Mouse (Mus musculus): ENCODE data around the gene Ramp1. TPM values are rescaled to one million over a fixed set of nuclear protein-coding genes. Genes with fewer than 3 reads are reported as not detected.
A peak's percentile ranks its signal among the peaks of the same experiment; 100 is the strongest.

The Ramp1 gene
- 261 and 288 TPM in 2 replicates for polyA plus RNA-seq (2012; rRNA removed)

DNA sequence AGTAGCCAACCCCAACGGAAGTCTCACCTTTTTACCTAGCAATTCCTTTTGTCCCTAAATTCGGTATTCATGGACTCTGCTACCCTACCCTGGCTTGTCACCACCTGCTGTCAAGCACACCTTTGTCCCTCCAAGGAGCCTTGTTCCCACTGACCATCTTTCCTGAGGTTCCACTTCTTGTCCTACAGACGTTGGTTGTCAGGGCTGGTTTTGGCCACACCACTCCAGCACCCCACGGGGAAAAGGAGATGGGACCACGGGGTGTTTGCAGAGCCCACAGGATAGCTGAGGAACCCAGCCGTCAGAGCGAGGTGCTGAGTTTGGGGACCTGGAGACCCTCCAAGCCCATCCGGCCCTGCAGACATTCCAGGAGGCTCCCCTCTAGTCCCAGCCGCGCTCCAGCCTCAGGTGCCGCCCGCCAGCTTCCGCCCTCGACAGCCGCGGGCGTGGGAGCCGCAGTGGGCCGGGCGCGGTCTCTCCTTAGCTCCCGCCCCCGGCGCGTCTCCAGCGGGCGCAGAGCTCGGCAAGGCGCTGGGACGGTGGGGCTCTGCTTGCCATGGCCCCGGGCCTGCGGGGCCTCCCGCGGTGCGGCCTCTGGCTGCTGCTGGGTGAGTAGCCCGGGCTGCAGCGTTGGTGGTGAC lies at the start of gene Ramp1:
Gene Ramp1, plus strand, starts transcription at position 290 of the 641 bp plus-strand sequence.
- H3K27me3 ChIP-seq (ENCODE audit: control insufficient read depth, insufficient read depth, low read length) = no peaks in the 10 kb centered on the region
- peak; percentile 90 for TF ChIP-seq POLR2A (IDR thresholded peaks at IDR 0.05; ENCODE audit: control insufficient read depth, extremely low read depth, insufficient read depth, low read length, poor library complexity)
- peak; percentile 68 for TF ChIP-seq CTCF (IDR thresholded peaks at IDR 0.05; ENCODE audit: borderline replicate concordance, control insufficient read depth, extremely low read depth, insufficient read depth, low read length, poor library complexity)
- H3K36me3 ChIP-seq (ENCODE audit: control insufficient read depth, insufficient read depth, low read length) = no peaks in the 10 kb centered on the region
- DNase-seq = peak; percentile 81
- H3K27ac ChIP-seq (ENCODE audit: control insufficient read depth, insufficient read depth, low read length) = peak within 1 kb of the TSS; percentile 100
- WGBS = under 1% methylated on average over 37 of the region's 37 CpGs
- H3K4me3 ChIP-seq (ENCODE audit: control insufficient read depth, insufficient read depth, low read length) = peak within 1 kb of the TSS; percentile 99
- H3K4me1 ChIP-seq (replicated peaks; ENCODE audit: control insufficient read depth, insufficient read depth, low read length) = peaks cover 23% of the 10 kb centered on the region

DNA sequence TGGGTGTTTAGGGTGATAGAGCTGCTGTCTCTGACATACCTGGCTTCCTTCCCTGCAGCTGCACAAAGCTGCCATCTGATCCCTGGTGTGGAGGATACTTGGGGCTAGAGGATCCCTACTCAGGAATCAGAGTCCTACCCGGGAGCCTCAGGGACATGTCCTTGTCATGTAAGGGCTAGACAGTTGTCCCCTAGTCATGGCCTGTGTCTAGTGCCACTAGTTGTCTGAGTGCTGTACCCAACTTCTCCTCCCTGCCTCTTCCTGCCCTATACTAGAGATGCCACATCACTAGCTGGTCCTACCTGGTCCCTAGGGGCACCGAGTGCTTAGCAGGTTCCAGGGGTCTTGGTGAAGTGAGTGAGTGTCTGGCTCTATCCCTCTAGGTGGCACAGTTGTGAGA lies 42.6 kb upstream of the Ramp1 start:
- H3K36me3 ChIP-seq (ENCODE audit: control insufficient read depth, insufficient read depth, low read length) = no peaks in the 10 kb centered on the region
- WGBS = 79% methylated on average over 2 of the region's 2 CpGs
- no peaks in the 10 kb centered on the region for H3K27me3 ChIP-seq (ENCODE audit: control insufficient read depth, insufficient read depth, low read length)
- no peaks in the 10 kb centered on the region for H3K4me1 ChIP-seq (replicated peaks; ENCODE audit: control insufficient read depth, insufficient read depth, low read length)
- no peak for DNase-seq
- no peak overlapping the region for H3K27ac ChIP-seq (ENCODE audit: control insufficient read depth, insufficient read depth, low read length)
- no peak overlapping the region for H3K4me3 ChIP-seq (ENCODE audit: control insufficient read depth, insufficient read depth, low read length)
- no peak for TF ChIP-seq POLR2A (IDR thresholded peaks at IDR 0.05; ENCODE audit: control insufficient read depth, extremely low read depth, insufficient read depth, low read length, poor library complexity)
- no peak for TF ChIP-seq CTCF (IDR thresholded peaks at IDR 0.05; ENCODE audit: borderline replicate concordance, control insufficient read depth, extremely low read depth, insufficient read depth, low read length, poor library complexity)

DNA sequence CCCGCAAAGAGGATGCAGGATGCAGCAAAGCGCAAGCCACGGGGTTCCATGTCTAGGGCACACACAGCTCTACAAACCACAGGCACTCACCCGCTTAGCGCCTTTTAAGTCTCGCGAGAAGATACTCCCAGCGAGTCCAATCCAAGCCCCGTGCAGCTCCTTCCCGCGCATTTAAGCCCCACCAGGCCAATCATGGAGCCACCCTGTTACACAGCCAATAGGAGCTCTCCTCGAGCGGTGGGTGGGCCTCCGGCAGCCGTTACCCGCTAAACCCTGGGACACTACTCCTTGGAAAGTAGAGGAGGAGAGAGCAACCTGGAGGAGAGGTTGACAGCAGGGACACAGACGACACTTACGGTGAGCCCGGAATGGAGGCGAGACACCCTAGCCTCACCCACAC lies 34.8 kb upstream of the Ramp1 start, which contains the start of gene Rbm44:
Gene Rbm44, plus strand, starts transcription at position 277 of the 400 bp plus-strand sequence.
- H3K36me3 ChIP-seq (ENCODE audit: control insufficient read depth, insufficient read depth, low read length) = no peaks in the 10 kb centered on the region
- DNase-seq = no peak
- no peaks in the 10 kb centered on the region for H3K27me3 ChIP-seq (ENCODE audit: control insufficient read depth, insufficient read depth, low read length)
- TF ChIP-seq CTCF (IDR thresholded peaks at IDR 0.05; ENCODE audit: borderline replicate concordance, control insufficient read depth, extremely low read depth, insufficient read depth, low read length, poor library complexity) (no peak), POLR2A (IDR thresholded peaks at IDR 0.05; ENCODE audit: control insufficient read depth, extremely low read depth, insufficient read depth, low read length, poor library complexity) (no peak)
- no peaks in the 10 kb centered on the region for H3K4me1 ChIP-seq (replicated peaks; ENCODE audit: control insufficient read depth, insufficient read depth, low read length)
- no peak within 1 kb of the TSS for H3K27ac ChIP-seq (ENCODE audit: control insufficient read depth, insufficient read depth, low read length)
- WGBS = 93% methylated on average over 20 of the region's 20 CpGs
- peak within 1 kb of the TSS; percentile 40 for H3K4me3 ChIP-seq (ENCODE audit: control insufficient read depth, insufficient read depth, low read length)

- TF ChIP-seq POLR2A (IDR thresholded peaks at IDR 0.05; ENCODE audit: control insufficient read depth, extremely low read depth, insufficient read depth, low read length, poor library complexity) (no peak), CTCF (IDR thresholded peaks at IDR 0.05; ENCODE audit: borderline replicate concordance, control insufficient read depth, extremely low read depth, insufficient read depth, low read length, poor library complexity) (no peak)
Measured at GRCm38 (mm10) chr1:91151509-91151908, 28.1 kb upstream of the Ramp1 start.

GRCm38 (mm10) chr1:91166798-91167197 lies 12.8 kb upstream of the Ramp1 start:
- no peaks in the 10 kb centered on the region for H3K4me1 ChIP-seq (replicated peaks; ENCODE audit: control insufficient read depth, insufficient read depth, low read length)
- H3K4me3 ChIP-seq (ENCODE audit: control insufficient read depth, insufficient read depth, low read length) = no peak overlapping the region
- H3K27ac ChIP-seq (ENCODE audit: control insufficient read depth, insufficient read depth, low read length) = no peak overlapping the region
- 91% methylated on average over 6 of the region's 6 CpGs for WGBS
- H3K36me3 ChIP-seq (ENCODE audit: control insufficient read depth, insufficient read depth, low read length) = no peaks in the 10 kb centered on the region
- no peak for TF ChIP-seq CTCF (IDR thresholded peaks at IDR 0.05; ENCODE audit: borderline replicate concordance, control insufficient read depth, extremely low read depth, insufficient read depth, low read length, poor library complexity)
- DNase-seq = no peak
- H3K27me3 ChIP-seq (ENCODE audit: control insufficient read depth, insufficient read depth, low read length) = no peaks in the 10 kb centered on the region

More at GRCm38 (mm10) chr1:91151509-91151908, 28.1 kb upstream of the Ramp1 start:
- H3K4me3 ChIP-seq (ENCODE audit: control insufficient read depth, insufficient read depth, low read length) = no peak overlapping the region
- WGBS = 74% methylated on average over 2 of the region's 2 CpGs
- no peak for DNase-seq
- no peaks in the 10 kb centered on the region for H3K4me1 ChIP-seq (replicated peaks; ENCODE audit: control insufficient read depth, insufficient read depth, low read length)
- no peaks in the 10 kb centered on the region for H3K27me3 ChIP-seq (ENCODE audit: control insufficient read depth, insufficient read depth, low read length)
- H3K36me3 ChIP-seq (ENCODE audit: control insufficient read depth, insufficient read depth, low read length) = no peaks in the 10 kb centered on the region
- no peak overlapping the region for H3K27ac ChIP-seq (ENCODE audit: control insufficient read depth, insufficient read depth, low read length)

DNA sequence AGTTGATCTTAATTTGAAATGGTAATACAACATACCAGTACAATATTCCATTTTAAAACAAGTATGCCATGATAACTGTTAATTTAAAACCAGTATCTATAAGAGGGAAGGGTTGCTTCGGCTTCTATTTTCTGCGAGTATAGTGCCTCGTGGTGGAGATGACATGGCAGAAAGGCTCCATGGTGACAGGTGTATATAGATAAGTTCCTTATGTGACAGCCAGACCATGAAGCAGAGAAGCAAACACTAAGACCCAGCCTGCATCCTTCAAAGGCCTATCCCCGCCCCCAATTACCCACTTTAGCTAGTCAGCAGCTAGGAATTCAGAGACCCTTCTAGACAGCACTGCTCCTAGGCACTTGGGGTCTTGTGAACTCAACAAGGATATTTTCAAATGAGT lies 10.5 kb upstream of the Ramp1 start:
- Histone ChIP-seq H3K27ac (ENCODE audit: control insufficient read depth, insufficient read depth, low read length) (no peak overlapping the region), H3K4me1 (replicated peaks; ENCODE audit: control insufficient read depth, insufficient read depth, low read length) (no peaks in the 10 kb centered on the region), H3K36me3 (ENCODE audit: control insufficient read depth, insufficient read depth, low read length) (no peaks in the 10 kb centered on the region), H3K27me3 (ENCODE audit: control insufficient read depth, insufficient read depth, low read length) (no peaks in the 10 kb centered on the region), H3K4me3 (ENCODE audit: control insufficient read depth, insufficient read depth, low read length) (no peak overlapping the region)
- no peak for DNase-seq
- TF ChIP-seq CTCF (IDR thresholded peaks at IDR 0.05; ENCODE audit: borderline replicate concordance, control insufficient read depth, extremely low read depth, insufficient read depth, low read length, poor library complexity) (no peak), POLR2A (IDR thresholded peaks at IDR 0.05; ENCODE audit: control insufficient read depth, extremely low read depth, insufficient read depth, low read length, poor library complexity) (no peak)
- 77% methylated on average over 4 of the region's 4 CpGs for WGBS

DNA sequence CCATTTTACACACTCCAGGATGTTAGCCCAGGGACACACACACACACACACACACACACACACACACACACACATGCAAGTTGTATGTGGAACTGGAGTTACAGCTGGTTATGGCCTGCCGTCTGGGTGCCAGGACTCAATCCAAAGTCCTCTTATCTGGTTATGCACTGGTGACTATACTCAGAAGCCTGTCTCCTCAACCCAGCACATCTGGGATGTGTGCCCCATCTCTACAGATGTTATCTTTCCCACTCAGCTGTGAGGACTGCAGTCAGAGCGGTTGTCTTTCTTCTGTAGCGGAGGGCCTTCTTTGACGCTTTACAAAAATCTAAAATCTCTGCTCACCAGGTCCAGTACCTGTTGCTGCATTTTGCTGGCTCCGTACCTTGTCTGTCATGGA lies 4.8 kb upstream of the Ramp1 start:
- H3K4me1 ChIP-seq (replicated peaks; ENCODE audit: control insufficient read depth, insufficient read depth, low read length) = peaks cover 9% of the 10 kb centered on the region
- no peak overlapping the region for H3K27ac ChIP-seq (ENCODE audit: control insufficient read depth, insufficient read depth, low read length)
- WGBS = 38% methylated on average over 5 of the region's 5 CpGs
- no peak for TF ChIP-seq POLR2A (IDR thresholded peaks at IDR 0.05; ENCODE audit: control insufficient read depth, extremely low read depth, insufficient read depth, low read length, poor library complexity)
- no peak for TF ChIP-seq CTCF (IDR thresholded peaks at IDR 0.05; ENCODE audit: borderline replicate concordance, control insufficient read depth, extremely low read depth, insufficient read depth, low read length, poor library complexity)
- no peak for DNase-seq
- no peaks in the 10 kb centered on the region for H3K36me3 ChIP-seq (ENCODE audit: control insufficient read depth, insufficient read depth, low read length)
- H3K4me3 ChIP-seq (ENCODE audit: control insufficient read depth, insufficient read depth, low read length) = no peak overlapping the region
- H3K27me3 ChIP-seq (ENCODE audit: control insufficient read depth, insufficient read depth, low read length) = no peaks in the 10 kb centered on the region

All from thymus, adult 2 months (tissue).